Mouse (Mus musculus) heart, embryonic 11.5 days (tissue): ENCODE measurements around the gene Nup107. TPM values are rescaled to one million over a fixed set of nuclear protein-coding genes. Genes with fewer than 3 reads are reported as not detected.
"Not testable (repeated sequence)": the region's sequence is repeated elsewhere in the genome, so short reads cannot be mapped to it uniquely, and the experiment has no call there.

ENCODE experiments used
- ATAC-seq: fragments of 200-750 bp; cut with Nextera tagmentation; replicated peaks from 2 replicates; pipeline ENCODE4 v1.8.0; 2017; ENCODE audit warnings: moderate library complexity; ENCODE audit not compliant: insufficient number of reproducible peaks, low FRiP score, low TSS enrichment
- H3K27ac ChIP-seq: fragments of 300-500 bp; sonication (generic); 2 replicates; pipeline ENCODE4 v1.5.1; 2014; ENCODE audit warnings: mild to moderate bottlenecking, low read depth, low read length
- H3K27me3 ChIP-seq: fragments of 300-500 bp; sonication (generic); 2 replicates; pipeline ENCODE4 v1.6.1; 2014; ENCODE audit warnings: mild to moderate bottlenecking, low read length, mixed read lengths; ENCODE audit not compliant: control insufficient read depth, insufficient read depth
- H3K36me3 ChIP-seq: fragments of 300-500 bp; sonication (generic); 2 replicates; pipeline ENCODE4 v1.6.1; 2014; ENCODE audit warnings: mild to moderate bottlenecking, low read length, moderate library complexity, mixed read lengths; ENCODE audit not compliant: control insufficient read depth, insufficient read depth
- H3K4me1 ChIP-seq: fragments of 300-500 bp; sonication (generic); 2 replicates; pipeline ENCODE4 v1.6.1; 2014; ENCODE audit warnings: low read length; ENCODE audit not compliant: control insufficient read depth, insufficient read depth
- H3K4me2 ChIP-seq: fragments of 300-500 bp; sonication (generic); 2 replicates; pipeline ENCODE4 v1.6.1; 2014; ENCODE audit warnings: mild to moderate bottlenecking, moderate library complexity
- H3K4me3 ChIP-seq: fragments of 300-500 bp; sonication (generic); 2 replicates; pipeline ENCODE4 v1.5.1; 2014; ENCODE audit warnings: low read depth, low read length
- H3K9ac ChIP-seq: fragments of 300-500 bp; sonication (generic); 2 replicates; pipeline ENCODE4 v1.6.1; 2014; ENCODE audit warnings: mild to moderate bottlenecking, low read depth, low read length, moderate library complexity
- H3K9me3 ChIP-seq: fragments of 300-500 bp; sonication (generic); replicated peaks from 2 replicates; pipeline ENCODE4 v1.6.1; 2016; ENCODE audit warnings: low read length; ENCODE audit not compliant: control insufficient read depth
- WGBS: fragments of 180-500 bp; shearing (Covaris S2); extraction: QIAGEN DNeasy Blood & Tissue Kit; methylation state at CpG from one replicate; pipeline ENCODE4 v1.1.7; 2014; ENCODE audit not compliant: insufficient replicate concordance; 5-methylcytosine and 5-hydroxymethylcytosine counted together
- polyA plus RNA-seq: library from polyadenylated mRNA; unstranded; fragments of >200 nt; fragmentation: Nextera tagmentation; extraction: Ambion mirVana; gene quantifications from 2 replicates; pipeline ENCODE4 v1.2.1, GENCODE M21; 2014

Nup107 gene
- polyA plus RNA-seq, 1 experiment from 2014 or later = 56.3 TPM

GRCm38 (mm10) chr10:117735396-117735795 is 57.1 kb downstream of the Nup107 start:
- 80% methylated on average over 11 of the region's 12 CpGs for WGBS

GRCm38 (mm10) chr10:117734104-117734852 is 58.2 kb downstream of the Nup107 start:
- H3K27ac ChIP-seq, H3K9me3 ChIP-seq, H3K36me3 ChIP-seq, ATAC-seq, H3K9ac ChIP-seq, H3K4me3 ChIP-seq, H3K4me1 ChIP-seq, H3K27me3 ChIP-seq, H3K4me2 ChIP-seq: not testable (repeated sequence)
- 54% methylated on average over 9 of the region's 10 CpGs for WGBS

More at GRCm38 (mm10) chr10:117735396-117735795, 57.1 kb downstream of the Nup107 start:
- not testable (repeated sequence) for ATAC-seq, H3K4me3 ChIP-seq, H3K4me1 ChIP-seq, H3K27ac ChIP-seq, H3K9ac ChIP-seq, H3K4me2 ChIP-seq, H3K27me3 ChIP-seq, H3K9me3 ChIP-seq
- peaks cover 11% of the 10 kb centered on the region for H3K36me3 ChIP-seq

GRCm38 (mm10) chr10:117733626-117734025 is 58.9 kb downstream of the Nup107 start:
- H3K4me3 ChIP-seq, H3K4me2 ChIP-seq, H3K9me3 ChIP-seq, H3K27me3 ChIP-seq, H3K4me1 ChIP-seq, H3K9ac ChIP-seq, ATAC-seq, H3K27ac ChIP-seq, H3K36me3 ChIP-seq: not testable (repeated sequence)
- WGBS = 30% methylated on average over 8 of the region's 8 CpGs

- Histone ChIP-seq H3K4me3 (no peak overlapping the region), H3K4me2 (no peak overlapping the region), H3K9me3 (no peaks in the 10 kb centered on the region), H3K9ac (peak overlapping the region; percentile 39; the same call in 1 of the 2 replicates), H3K27ac (no peak overlapping the region), H3K4me1 (peaks cover 8% of the 10 kb centered on the region), H3K27me3 (no peaks in the 10 kb centered on the region), H3K36me3 (peaks cover 4% of the 10 kb centered on the region; the same call in 1 of the 2 replicates)
- peak; percentile 23; the same call in 1 of the 2 replicates for ATAC-seq
- whole genome bisulfite sequencing = 52% methylated on average over 14 of the region's 14 CpGs
Measured at GRCm38 (mm10) chr10:117732962-117733592, 59.4 kb downstream of the Nup107 start.

- Histone ChIP-seq H3K4me3 (no peak overlapping the region), H3K9ac (no peak overlapping the region), H3K4me1 (peaks cover 8% of the 10 kb centered on the region), H3K4me2 (no peak overlapping the region), H3K27ac (no peak overlapping the region), H3K9me3 (no peaks in the 10 kb centered on the region), H3K27me3 (no peaks in the 10 kb centered on the region), H3K36me3 (peaks cover 4% of the 10 kb centered on the region; the same call in 1 of the 2 replicates)
- 51% methylated on average over 5 of the region's 5 CpGs for WGBS
- no peak for ATAC-seq
Measured at GRCm38 (mm10) chr10:117732184-117732583, 60.3 kb downstream of the Nup107 start.

GRCm38 (mm10) chr10:117731244-117732101 is 61.0 kb downstream of the Nup107 start:
- H3K4me3 ChIP-seq = no peak overlapping the region
- no peaks in the 10 kb centered on the region for H3K9me3 ChIP-seq
- H3K27me3 ChIP-seq = no peaks in the 10 kb centered on the region
- no peaks in the 10 kb centered on the region for H3K36me3 ChIP-seq
- WGBS = 44% methylated on average over 14 of the region's 15 CpGs
- no peak for ATAC-seq
- H3K27ac ChIP-seq = no peak overlapping the region
- H3K4me1 ChIP-seq = peaks cover 8% of the 10 kb centered on the region
- H3K4me2 ChIP-seq = no peak overlapping the region
- H3K9ac ChIP-seq = no peak overlapping the region

GRCm38 (mm10) chr10:117730637-117731203 is 61.8 kb downstream of the Nup107 start:
- no peak overlapping the region for H3K4me3 ChIP-seq
- no peaks in the 10 kb centered on the region for H3K36me3 ChIP-seq
- peaks cover 8% of the 10 kb centered on the region for H3K4me1 ChIP-seq
- no peak for ATAC-seq
- H3K9ac ChIP-seq = no peak overlapping the region
- 90% methylated on average over 12 of the region's 12 CpGs for WGBS
- no peak overlapping the region for H3K4me2 ChIP-seq
- no peaks in the 10 kb centered on the region for H3K9me3 ChIP-seq
- H3K27ac ChIP-seq = no peak overlapping the region
- no peaks in the 10 kb centered on the region for H3K27me3 ChIP-seq

- Histone ChIP-seq H3K4me1 (peaks cover 8% of the 10 kb centered on the region), H3K9ac (no peak overlapping the region), H3K4me2 (no peak overlapping the region), H3K27ac (no peak overlapping the region), H3K4me3 (no peak overlapping the region), H3K9me3 (no peaks in the 10 kb centered on the region), H3K27me3 (no peaks in the 10 kb centered on the region), H3K36me3 (no peaks in the 10 kb centered on the region)
- WGBS = 90% methylated on average over 7 of the region's 7 CpGs
- no peak for ATAC-seq
Measured at GRCm38 (mm10) chr10:117730140-117730539, 62.4 kb downstream of the Nup107 start.
